Mouse (Mus musculus) adrenal gland (tissue): ENCODE data around the gene Coa4.

Experiments used
- intact Hi-C: fragments of 180-260 bp; cut with DNase I; formaldehyde crosslinking; loops from one replicate; pipeline ENCODE4 v1.15.1; 2025

Coa4 gene

DNA sequence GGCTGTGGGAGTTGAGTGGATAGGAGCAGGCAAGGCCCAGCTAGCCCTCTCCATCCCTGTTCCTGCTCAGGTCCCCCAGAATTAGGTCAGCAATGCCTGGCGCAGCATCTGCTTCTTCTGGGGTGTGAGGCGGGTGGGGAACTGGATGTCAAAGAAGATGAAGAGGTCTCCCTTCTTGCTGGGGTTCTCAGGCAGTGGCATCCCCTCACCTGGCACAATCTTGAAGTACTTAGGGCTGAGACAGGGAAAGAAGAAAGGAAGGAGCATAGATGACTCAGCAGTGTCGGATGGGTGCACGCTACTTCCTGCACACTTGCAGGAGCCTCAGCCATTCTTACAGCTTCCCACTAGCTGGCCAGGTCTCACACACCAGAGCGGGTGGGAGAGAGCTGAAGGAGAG, 33.8 kb upstream of the Coa4 start:
- intact Hi-C loops: no loop called here

DNA sequence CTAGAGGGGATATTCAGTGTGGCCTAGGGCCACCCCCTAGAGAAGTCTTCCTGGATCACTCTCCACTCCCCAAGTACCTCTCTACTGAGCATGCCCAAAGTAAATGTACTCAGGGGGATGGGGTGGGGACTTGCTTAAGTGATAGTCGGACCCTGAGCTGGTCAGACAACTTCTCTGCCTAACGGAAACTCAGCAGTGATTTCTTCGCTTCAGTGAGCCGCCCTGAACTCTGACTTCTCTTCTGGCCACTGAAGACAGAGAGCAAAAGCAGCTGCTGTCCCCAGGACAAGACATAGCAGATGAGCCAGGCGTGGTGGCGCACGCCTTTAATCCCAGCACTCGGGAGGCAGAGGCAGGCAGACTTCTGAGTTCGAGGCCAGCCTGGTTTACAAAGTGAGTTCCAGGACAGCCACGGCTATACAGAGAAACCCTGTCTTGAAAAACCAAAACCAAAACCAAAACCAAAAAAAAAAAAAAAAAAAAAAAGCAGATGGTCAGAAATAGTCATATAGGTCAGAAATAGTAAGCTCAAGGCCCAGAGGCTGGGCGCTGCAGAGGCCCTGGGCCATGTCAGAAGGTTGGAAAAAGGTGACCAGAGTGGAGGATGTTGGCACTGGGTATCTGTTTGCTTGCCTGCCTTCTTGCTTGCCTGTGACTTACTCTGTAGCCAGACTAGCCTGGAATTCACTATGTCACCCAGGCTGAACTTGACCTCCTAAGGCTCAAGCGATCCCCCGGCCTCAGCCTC, 32.0 kb upstream of the Coa4 start:
- intact Hi-C loops: no loop called here

DNA sequence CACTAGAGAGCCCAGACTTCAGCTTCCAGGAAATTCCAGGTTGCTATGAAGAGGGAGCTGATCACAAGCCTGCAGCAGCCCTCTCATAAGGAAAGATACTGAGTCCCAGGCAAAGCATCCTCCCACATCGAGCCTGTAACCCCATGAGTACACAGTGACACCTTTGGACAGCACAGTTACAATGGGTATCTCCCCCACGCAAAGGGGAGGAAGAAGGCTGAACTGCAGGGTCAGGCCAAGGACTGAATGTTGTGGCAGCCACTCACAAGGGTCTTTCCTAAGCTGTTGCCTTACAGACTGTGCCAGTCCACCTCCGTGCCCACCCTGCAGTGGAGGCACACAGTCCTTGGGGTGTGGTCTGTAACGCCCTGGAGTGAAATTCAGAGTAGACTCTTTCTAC, 30.4 kb upstream of the Coa4 start:
- intact Hi-C loops: no loop called here

DNA sequence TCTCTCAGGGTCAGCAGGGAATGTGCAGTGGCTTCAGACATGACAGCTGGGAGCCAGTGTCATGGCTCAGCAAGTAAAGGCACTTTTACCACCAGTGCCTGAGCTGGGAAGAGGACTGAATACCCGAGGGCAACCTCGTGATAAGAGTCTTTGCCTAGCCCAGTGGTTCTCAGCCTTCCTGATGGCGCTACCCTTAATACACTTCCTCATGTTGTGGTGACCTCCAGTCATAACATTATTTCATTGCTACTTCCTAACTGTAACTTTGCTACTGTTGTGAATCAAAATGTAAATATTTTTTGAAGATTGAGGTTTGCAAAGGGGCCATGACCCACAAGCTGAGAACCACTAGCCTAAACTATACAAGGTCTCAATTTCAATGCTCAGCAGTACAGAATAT, 28.2 kb upstream of the Coa4 start:
- intact Hi-C loops: no loop called here

DNA sequence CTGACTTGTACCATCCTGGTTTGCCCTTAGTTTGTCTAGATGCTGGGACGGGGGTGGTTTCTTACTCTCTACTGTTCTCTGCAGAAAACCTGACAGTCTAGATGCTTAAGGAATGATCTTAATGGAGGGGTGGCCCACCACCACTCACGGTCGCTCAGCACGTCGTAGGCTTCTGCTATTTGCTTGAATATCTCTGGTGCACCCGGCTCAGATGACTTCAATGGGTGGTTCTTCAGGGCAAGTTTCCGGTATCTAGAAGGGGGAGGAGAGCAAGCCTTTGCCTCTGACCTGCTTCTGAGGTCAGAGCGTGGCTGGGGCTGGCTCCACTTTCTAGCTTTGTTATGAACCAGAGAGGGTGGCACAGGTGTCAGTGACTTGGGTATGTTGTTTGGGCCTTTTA, 25.3 kb upstream of the Coa4 start:
- intact Hi-C loops: loop anchor here (5.0 to 10.0 kb wide), 2 partner anchors 61 to 293 kb away; no protein-coding TSS in a partner anchor

DNA sequence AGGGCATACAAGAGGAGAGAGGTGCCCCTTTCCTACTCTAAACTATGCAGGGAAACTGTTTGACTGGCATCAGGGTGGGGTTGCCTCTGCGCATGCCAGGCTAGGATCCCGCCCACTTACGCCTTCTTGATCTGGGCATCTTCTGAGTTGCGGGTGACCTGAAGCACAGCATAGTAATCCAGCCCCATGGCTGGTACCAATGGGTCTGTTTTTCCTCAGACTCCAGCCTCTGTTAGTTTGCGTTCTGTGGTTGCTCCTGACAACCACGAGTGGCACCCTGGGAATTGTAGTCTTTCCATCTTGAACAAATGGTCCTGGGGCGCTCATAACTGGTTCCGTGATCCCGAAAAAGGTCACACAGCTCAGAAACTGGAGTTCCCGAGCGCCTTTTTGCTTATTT, 22.3 kb upstream of the Coa4 start, which contains the start of gene Dnajb13:
Dnajb13 (minus strand) TSS at position 388 of the 400 bp plus-strand sequence.
- intact Hi-C loops: loop anchor here (5.0 to 10.0 kb wide), 2 partner anchors 58 to 290 kb away; no protein-coding TSS in a partner anchor

DNA sequence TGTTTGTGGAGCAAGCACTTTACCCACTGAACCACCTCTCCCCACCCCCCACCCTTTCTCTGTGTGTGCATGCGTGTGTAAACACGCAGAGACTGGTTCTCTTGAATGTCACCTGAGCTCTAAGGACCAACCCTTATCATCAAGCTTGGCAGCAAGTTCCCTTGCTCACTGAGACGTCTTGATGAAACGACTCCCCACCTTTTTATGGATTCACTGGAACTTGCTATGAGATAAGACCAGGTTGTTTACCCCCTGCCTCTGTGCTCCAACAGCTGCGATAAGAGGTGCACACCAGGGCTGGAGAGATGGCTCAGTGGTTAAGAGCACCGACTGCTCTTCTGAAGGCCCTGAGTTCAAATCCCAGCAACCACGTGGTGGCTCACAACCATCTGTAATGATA, 16.7 kb upstream of the Coa4 start:
- intact Hi-C loops: loop anchor here (5.0 kb wide), 2 partner anchors 117 to 162 kb away; no protein-coding TSS in a partner anchor

DNA sequence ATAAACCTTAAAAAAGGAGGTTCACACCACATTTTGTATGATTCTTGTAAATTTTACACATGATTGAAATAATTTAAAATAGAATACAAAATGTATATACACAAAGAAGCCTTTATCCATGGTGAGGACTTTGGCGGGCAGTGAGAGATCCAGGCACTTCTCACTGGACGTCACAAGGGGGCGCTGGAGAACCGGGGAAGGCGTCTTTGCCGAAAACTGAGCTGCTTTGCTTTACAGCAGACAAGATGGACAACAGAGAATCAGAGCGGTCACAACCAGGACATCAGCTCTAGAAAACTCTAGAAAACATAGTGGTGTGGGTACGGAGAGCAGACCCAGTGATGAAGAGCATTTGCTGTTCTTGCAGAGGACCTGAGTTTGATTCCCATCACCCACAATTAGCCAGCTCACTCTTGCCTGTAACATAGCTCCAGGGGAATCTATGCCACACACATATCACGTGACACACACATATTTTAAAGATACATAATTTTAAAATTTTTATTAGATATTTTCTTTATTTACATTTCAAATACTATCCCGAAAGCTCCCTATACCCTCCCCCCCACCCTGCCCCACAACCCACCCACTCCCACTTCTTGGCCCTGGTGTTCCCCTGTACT, 16.1 kb upstream of the Coa4 start:
- intact Hi-C loops: loop anchor here (1.0 to 5.0 kb wide), 3 partner anchors 117 to 162 kb away; no protein-coding TSS in a partner anchor

DNA sequence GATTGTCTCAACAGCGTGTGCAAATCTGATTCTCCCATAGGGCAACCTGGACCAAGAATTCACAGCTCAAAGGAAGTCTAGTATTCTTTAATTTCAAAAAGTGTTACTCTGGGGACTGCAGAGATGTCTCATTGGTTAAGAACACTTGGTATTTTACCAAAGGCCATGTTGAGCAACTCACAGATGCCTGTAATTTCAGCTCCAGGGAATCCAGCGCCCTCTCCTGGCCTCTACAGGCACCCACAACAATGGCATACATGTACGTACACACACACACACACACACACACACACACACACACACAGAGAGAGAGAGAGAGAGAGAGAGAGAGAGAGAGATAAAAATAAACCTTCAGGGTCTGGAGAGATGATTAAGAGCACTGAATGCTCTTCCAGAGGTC, 14.6 kb upstream of the Coa4 start:
- intact Hi-C loops: loop anchor here (5.0 kb wide), 2 partner anchors 115 to 160 kb away; no protein-coding TSS in a partner anchor

DNA sequence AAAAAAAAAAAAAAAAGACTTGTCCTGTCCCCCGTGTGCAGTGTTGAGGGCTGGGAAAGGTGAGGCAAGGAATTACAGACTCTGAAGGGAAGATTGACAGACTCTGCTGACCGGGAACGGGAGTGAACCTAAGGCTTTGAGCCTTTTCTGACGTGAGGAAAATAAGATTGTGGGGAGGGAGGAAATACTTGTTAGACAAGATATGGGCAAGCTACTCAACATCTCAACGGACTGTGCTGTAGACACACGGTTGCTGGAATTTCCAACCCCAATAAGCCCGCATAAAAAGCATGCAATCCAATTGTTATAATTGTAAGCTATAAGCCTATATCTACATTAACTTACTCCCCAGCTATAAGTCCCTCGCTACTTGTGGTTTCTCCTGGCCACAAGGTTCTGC, 12.2 kb upstream of the Coa4 start:
- intact Hi-C loops: loop anchor here (5.0 kb wide), 2 partner anchors 113 to 158 kb away; no protein-coding TSS in a partner anchor

DNA sequence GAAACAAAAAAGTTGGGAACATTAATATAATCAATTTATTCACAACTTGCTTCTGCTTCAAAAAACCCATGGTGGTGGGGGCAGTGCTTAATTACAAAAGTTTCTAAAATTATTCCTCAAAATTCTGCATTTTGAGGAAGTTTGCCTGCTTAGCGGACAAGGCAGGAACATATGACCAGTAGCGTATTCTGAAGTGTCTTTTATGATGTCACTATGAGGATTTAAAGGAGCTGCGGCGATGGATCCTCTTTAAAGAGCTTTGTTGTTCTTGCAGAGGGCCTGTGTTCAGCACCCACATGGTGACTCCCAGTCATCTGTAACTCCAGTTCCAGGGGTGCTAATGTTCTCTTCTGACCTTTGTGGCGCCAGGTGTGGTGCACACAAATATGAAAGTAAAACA, 6.1 kb upstream of the Coa4 start:
- intact Hi-C loops: no loop called here

DNA sequence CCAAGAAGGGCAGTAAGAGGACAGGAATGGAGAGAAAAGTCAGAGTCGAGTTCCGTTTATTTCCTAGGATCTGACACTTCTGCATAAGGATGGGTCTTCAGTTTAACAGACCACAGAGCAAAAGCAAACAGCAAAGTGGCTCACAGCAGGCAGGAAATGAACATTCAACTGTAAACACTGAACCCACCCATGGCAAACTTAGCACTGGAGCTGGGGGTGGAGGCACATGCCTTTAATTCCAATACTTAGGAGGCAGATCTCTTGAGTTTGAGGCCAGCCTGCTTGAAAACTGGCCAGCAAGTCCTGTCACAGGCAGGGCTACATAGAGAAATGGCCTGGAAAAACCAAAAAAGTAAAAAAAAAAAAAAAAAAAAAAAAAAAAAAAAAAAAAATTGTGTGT, 3.4 kb upstream of the Coa4 start:
- intact Hi-C loops: no loop called here

DNA sequence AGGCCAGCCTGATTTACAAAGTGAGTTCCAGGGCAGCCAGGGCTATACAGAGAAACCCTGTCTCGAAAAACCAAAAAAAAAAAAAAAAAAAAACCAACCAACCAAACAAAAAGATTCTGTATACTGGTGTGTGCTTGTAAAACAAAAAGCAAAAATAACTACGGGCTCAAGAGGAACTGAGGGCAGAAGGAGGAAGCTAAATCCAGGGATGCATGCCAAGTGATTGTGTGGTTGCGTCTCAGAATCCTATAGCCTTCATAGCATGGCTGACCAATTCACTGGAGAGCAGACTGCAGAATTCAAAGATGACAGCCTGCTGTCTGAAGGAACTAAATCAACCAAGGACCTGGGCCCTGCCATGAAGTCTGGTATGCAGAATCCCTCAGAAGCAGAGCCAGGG, 2.7 kb upstream of the Coa4 start:
- intact Hi-C loops: no loop called here

DNA sequence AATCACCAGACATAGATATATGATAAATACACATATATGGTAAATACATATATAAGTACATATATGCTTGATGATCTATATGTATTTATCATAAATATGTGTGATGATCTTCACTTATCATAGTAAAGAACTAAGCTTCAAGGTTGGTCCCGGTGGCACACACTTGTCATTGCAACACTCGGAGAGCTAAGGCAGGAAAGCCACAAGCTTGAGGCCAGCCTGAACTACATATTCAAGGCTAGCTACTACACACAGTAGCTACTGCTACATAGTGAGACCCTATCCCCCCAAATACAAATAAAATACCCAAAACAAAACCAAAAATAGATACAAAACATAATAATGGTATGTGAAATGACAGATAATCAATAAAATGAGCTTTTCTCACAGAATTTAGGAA, 1.0 kb upstream of the Coa4 start:
- intact Hi-C loops: loop anchor here (5.0 kb wide), 1 partner anchor 71 kb away; the partner anchor contains the start of genes Mrpl48 and Rab6a

DNA sequence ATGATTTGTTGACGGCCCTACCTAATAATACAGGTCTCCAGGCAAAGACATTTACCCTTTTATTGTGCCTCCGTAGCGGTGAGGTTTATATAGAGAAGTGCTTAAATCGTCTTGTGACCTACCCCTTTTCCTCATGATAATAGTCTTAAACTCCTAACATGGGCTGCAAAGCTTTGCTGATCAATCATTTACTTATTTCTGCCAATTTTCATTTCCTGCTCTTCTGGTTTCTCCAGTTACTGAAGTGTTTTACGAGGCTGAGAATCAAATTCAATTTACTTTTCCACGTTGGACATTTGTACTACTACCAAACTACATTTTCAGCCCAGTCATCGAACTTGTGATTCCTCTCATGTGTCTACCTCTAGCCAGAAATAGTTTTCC, 640 bp downstream of the Coa4 start:
- intact Hi-C loops: loop anchor here (5.0 kb wide), 1 partner anchor 70 kb away; the partner anchor contains the start of genes Mrpl48 and Rab6a

DNA sequence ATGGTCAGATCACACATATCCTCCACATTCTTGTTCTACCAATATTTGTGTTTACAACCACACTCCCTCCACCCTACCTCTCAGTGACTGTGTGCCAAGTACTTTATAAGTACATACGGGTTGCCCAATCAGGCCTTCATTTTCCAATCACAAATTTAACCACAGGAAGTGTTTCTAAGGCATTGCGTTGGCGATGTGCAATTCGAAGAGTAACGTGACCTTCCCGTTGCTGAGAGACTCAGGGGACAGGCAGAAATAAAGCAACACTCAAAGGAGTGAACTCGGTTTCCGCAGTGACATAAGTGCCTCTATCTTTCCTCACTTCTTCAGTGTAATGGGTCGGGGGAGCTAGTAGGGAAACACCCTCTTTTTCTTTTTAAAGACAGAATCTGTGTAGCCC, 2.6 kb downstream of the Coa4 start:
- intact Hi-C loops: loop anchor here (5.0 kb wide), 1 partner anchor 68 kb away; the partner anchor contains the start of genes Mrpl48 and Rab6a

DNA sequence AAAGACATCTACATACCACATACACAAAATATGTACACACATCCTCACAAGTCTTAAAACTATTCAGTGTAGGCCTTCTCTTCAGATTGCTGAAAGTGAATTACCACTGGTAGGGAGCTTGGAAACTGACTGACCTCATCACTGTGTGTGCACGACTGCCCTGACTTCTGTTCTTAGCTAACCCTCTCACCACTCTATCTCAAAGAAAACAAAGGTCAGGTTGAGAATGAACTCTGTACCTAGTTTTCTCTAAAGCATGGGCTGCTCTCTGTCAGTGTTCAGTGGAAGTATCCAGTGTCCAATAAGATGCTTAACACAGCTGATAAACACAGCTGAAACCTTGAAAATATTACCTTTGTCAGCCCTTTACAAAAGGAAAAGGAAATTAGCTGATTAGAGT, 7.6 kb downstream of the Coa4 start:
- intact Hi-C loops: no loop called here

DNA sequence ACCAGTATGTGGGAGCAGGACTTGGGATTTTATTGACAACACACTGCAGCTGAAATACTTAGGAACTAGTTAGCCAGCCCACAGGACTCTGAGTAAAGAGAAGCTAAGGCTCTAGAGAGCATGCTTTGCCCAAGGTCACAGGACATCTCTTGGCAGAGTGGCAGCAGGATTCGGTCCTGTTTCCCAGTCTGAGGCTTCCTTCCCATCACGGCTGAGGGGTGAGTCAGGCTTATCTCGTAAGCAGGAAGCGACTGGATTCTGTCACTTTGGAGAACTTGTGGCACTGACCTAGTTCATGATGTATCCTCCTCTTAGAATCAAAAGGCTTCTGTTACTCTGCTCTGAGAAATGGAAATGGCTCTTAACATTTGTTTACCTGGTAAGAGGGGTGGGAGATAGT, 10.8 kb downstream of the Coa4 start:
- intact Hi-C loops: no loop called here

DNA sequence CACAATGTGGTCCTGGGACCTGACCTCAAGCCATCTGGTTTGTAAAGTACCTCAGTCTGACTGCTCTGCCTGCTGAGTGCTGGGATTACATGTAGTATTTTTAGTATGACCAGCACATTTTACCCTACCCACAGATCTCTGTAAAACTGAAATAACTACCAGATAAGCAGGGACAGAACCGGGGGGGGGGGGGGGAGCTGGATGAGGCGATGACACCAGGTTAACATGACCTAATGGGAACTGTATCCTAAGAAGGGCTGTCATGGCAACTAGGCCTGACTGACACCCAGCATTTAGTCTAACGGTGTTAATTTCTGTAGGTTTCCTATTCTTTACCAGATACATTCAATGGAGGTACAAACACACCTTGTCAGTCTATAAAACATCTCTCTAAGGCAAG, 12.9 kb downstream of the Coa4 start:
- intact Hi-C loops: no loop called here

DNA sequence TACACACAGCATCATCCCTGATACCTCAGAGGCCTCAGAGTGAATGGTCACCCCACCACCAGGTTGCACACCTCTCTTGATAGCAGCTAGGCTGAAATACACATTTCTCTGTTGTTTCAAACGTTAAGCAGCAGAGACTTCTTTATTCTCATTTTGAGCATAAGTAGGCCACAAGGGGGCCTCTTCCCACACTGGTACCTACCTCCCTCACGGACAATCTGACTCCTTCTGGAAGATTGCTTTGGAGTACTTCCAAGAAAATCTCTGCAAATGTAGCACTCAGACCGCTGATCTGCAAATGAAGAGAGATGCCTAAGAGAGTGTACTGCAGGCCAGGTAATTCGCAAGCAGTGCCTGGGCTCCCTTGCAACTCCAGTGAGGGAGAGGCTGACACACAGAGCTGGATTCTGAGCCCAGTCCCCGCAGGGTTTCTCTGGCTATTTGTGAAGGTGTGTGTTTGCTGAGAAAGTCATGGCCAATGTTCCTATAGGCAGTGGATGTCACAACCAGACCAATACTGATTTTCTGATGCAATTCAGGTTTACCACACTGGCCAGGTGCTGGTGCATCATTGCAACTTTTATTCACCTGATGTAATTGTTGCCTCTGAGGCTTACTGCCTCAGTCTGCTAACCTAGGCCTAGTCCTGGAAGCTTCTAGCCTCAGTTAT, 13.6 kb downstream of the Coa4 start:
- intact Hi-C loops: no loop called here

DNA sequence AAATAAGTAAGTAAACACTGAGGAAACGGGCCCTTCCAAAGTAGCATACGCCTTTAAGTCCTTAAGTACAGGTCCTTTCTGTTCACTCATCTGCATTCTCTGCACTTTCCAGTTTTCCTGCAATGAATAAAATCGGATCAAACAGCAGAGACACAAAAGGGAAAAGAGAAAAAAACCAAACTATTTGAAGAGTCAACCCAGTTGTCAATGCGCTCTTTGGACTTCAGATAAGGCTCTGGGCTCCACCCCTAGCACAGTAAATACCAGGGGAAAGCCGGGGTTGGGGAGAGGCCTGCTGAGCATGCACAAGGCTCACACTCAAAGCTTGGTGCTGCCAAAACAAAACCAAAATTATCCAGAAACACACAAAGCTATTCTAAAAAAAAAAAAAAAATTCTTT, 18.1 kb downstream of the Coa4 start:
- intact Hi-C loops: no loop called here

DNA sequence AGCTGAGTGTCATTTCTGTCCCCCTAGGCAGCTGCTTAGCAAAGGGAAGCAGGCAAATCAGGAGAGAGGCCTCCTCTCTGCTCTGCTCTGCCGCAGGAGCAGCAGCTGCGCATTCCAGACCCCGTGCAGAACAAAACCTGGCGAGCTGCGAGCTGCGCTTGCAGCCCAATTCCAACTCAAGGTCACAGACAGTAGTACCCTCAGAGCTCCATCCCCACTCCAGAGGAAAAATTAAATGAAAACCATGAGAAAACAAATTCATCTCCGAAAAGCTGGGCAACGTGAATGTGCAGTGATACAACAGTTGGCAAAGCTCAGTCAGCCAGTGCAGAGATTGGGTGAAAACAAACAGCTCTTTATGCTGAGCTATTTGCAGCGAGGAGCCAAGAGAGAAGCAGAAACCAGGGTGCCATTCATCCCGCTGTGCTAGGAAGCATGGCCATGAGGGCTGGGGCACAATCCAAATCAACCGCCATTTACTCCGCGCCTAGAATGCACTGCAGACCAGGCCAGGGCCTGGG, 18.6 kb downstream of the Coa4 start:
- intact Hi-C loops: no loop called here
